Mouse (Mus musculus): ENCODE measurements at regions not wholly inside any gene's neighbourhood (a gene's known extent, or its start where the extent isn't known, plus 50 kb on each side); places are given as distances from the start of the nearest gene placed in this dataset.

GRCm38 (mm10) chr1:152176267-152176970, 86.5 kb upstream of the 1700025G04Rik start:
- ATAC-seq (replicated peaks), result no peak
- Histone ChIP-seq H3K9me3 (no peaks in the 10 kb centered on the region), H3K4me2 (replicated peaks) (no peak overlapping the region), H3K27me3 (no peaks in the 10 kb centered on the region), H3K27ac (replicated peaks) (no peak overlapping the region), H3K9ac (replicated peaks) (no peak overlapping the region), H3K4me3 (no peak overlapping the region), H3K36me3 (no peaks in the 10 kb centered on the region), H3K4me1 (peaks cover 11% of the 10 kb centered on the region)
- WGBS, result 83% methylated on average over 9 of the region's 9 CpGs

GRCm38 (mm10) chr1:152175691-152176090, 85.8 kb upstream of the 1700025G04Rik start:
- 92% methylated on average over 3 of the region's 3 CpGs for WGBS
- ATAC-seq (replicated peaks), result no peak
- H3K4me3 ChIP-seq, result no peak overlapping the region
- no peaks in the 10 kb centered on the region for H3K36me3 ChIP-seq
- H3K9me3 ChIP-seq, result no peaks in the 10 kb centered on the region
- no peaks in the 10 kb centered on the region for H3K27me3 ChIP-seq
- H3K27ac ChIP-seq (replicated peaks), result no peak overlapping the region
- H3K4me1 ChIP-seq, result peaks cover 16% of the 10 kb centered on the region
- no peak overlapping the region for H3K4me2 ChIP-seq (replicated peaks)
- H3K9ac ChIP-seq (replicated peaks), result no peak overlapping the region

- no peaks in the 10 kb centered on the region for H3K9me3 ChIP-seq
- no peak overlapping the region for H3K9ac ChIP-seq (replicated peaks)
- no peak overlapping the region for H3K4me2 ChIP-seq (replicated peaks)
- H3K27ac ChIP-seq (replicated peaks), result no peak overlapping the region
- H3K27me3 ChIP-seq, result no peaks in the 10 kb centered on the region
- WGBS, result 73% methylated on average over 4 of the region's 4 CpGs
- H3K4me3 ChIP-seq, result no peak overlapping the region
- H3K4me1 ChIP-seq, result peaks cover 16% of the 10 kb centered on the region
- no peaks in the 10 kb centered on the region for H3K36me3 ChIP-seq
- no peak for ATAC-seq (replicated peaks)
These were observed 84.5 kb upstream of the 1700025G04Rik start for GRCm38 (mm10) chr1:152174464-152174863.

- Histone ChIP-seq H3K27ac (replicated peaks) (peak overlapping the region; percentile 78), H3K9me3 (no peaks in the 10 kb centered on the region), H3K4me1 (peaks cover 16% of the 10 kb centered on the region), H3K27me3 (no peaks in the 10 kb centered on the region), H3K36me3 (no peaks in the 10 kb centered on the region), H3K4me3 (no peak overlapping the region), H3K4me2 (replicated peaks) (no peak overlapping the region), H3K9ac (replicated peaks) (no peak overlapping the region)
- ATAC-seq (replicated peaks), result peak; percentile 46
- 20% methylated on average over 16 of the region's 16 CpGs for WGBS
These were observed 81.3 kb upstream of the 1700025G04Rik start for GRCm38 (mm10) chr1:152171034-152171790.

- ATAC-seq (replicated peaks), result no peak
- no peak overlapping the region for H3K4me2 ChIP-seq (replicated peaks)
- H3K27me3 ChIP-seq, result no peaks in the 10 kb centered on the region
- WGBS, result 92% methylated on average over 8 of the region's 8 CpGs
- peak overlapping the region; percentile 78; the same call in 1 of the 2 replicates for H3K27ac ChIP-seq (replicated peaks)
- peaks cover 20% of the 10 kb centered on the region for H3K4me1 ChIP-seq
- no peak overlapping the region for H3K9ac ChIP-seq (replicated peaks)
- H3K36me3 ChIP-seq, result no peaks in the 10 kb centered on the region
- no peak overlapping the region for H3K4me3 ChIP-seq
- H3K9me3 ChIP-seq, result no peaks in the 10 kb centered on the region
These were observed 80.7 kb upstream of the 1700025G04Rik start for GRCm38 (mm10) chr1:152170583-152170982.

GRCm38 (mm10) chr1:152169508-152169907, 79.6 kb upstream of the 1700025G04Rik start:
- Histone ChIP-seq H3K4me2 (replicated peaks) (no peak overlapping the region), H3K9me3 (no peaks in the 10 kb centered on the region), H3K36me3 (no peaks in the 10 kb centered on the region), H3K4me3 (no peak overlapping the region), H3K27me3 (no peaks in the 10 kb centered on the region), H3K4me1 (peaks cover 31% of the 10 kb centered on the region), H3K9ac (replicated peaks) (no peak overlapping the region), H3K27ac (replicated peaks) (no peak overlapping the region)
- WGBS, result 89% methylated on average over 14 of the region's 14 CpGs
- ATAC-seq (replicated peaks), result no peak

GRCm38 (mm10) chr1:152168284-152168683, 78.4 kb upstream of the 1700025G04Rik start:
- Histone ChIP-seq H3K4me1 (peaks cover 32% of the 10 kb centered on the region), H3K9me3 (no peaks in the 10 kb centered on the region), H3K4me2 (replicated peaks) (no peak overlapping the region), H3K9ac (replicated peaks) (no peak overlapping the region), H3K27ac (replicated peaks) (0 out of 2 replicates have a peak overlapping the region, but pooled peaks have one; percentile 4), H3K36me3 (no peaks in the 10 kb centered on the region), H3K4me3 (no peak overlapping the region), H3K27me3 (no peaks in the 10 kb centered on the region)
- no peak for ATAC-seq (replicated peaks)
- 60% methylated on average over 4 of the region's 4 CpGs for WGBS

- no peaks in the 10 kb centered on the region for H3K9me3 ChIP-seq
- no peak overlapping the region for H3K4me3 ChIP-seq
- H3K36me3 ChIP-seq, result no peaks in the 10 kb centered on the region
- no peaks in the 10 kb centered on the region for H3K27me3 ChIP-seq
- H3K27ac ChIP-seq (replicated peaks), result 0 out of 2 replicates have a peak overlapping the region, but pooled peaks have one; percentile 4
- ATAC-seq (replicated peaks), result no peak
- peaks cover 32% of the 10 kb centered on the region for H3K4me1 ChIP-seq
- 89% methylated on average over 5 of the region's 5 CpGs for WGBS
- no peak overlapping the region for H3K9ac ChIP-seq (replicated peaks)
- H3K4me2 ChIP-seq (replicated peaks), result no peak overlapping the region
These were observed 77.8 kb upstream of the 1700025G04Rik start for GRCm38 (mm10) chr1:152167716-152168115.

GRCm38 (mm10) chr1:152165490-152165905, 75.6 kb upstream of the 1700025G04Rik start:
- 20% methylated on average over 5 of the region's 5 CpGs for WGBS
- Histone ChIP-seq H3K4me1 (peaks cover 16% of the 10 kb centered on the region), H3K4me2 (replicated peaks) (no peak overlapping the region), H3K27ac (replicated peaks) (peak overlapping the region; percentile 84), H3K9me3 (no peaks in the 10 kb centered on the region), H3K9ac (replicated peaks) (no peak overlapping the region), H3K27me3 (no peaks in the 10 kb centered on the region), H3K4me3 (no peak overlapping the region), H3K36me3 (no peaks in the 10 kb centered on the region)
- peak; percentile 81 for ATAC-seq (replicated peaks)

GRCm38 (mm10) chr1:152164843-152165489, 75.0 kb upstream of the 1700025G04Rik start:
- H3K36me3 ChIP-seq, result no peaks in the 10 kb centered on the region
- H3K4me1 ChIP-seq, result peaks cover 16% of the 10 kb centered on the region
- H3K4me2 ChIP-seq (replicated peaks), result no peak overlapping the region
- H3K27me3 ChIP-seq, result no peaks in the 10 kb centered on the region
- ATAC-seq (replicated peaks), result peak; percentile 66
- peak overlapping the region; percentile 84 for H3K27ac ChIP-seq (replicated peaks)
- H3K9ac ChIP-seq (replicated peaks), result no peak overlapping the region
- no peak overlapping the region for H3K4me3 ChIP-seq
- 33% methylated on average over 12 of the region's 12 CpGs for WGBS
- H3K9me3 ChIP-seq, result no peaks in the 10 kb centered on the region

GRCm38 (mm10) chr1:152164212-152164611, 74.3 kb upstream of the 1700025G04Rik start:
- no peak for ATAC-seq (replicated peaks)
- H3K36me3 ChIP-seq, result no peaks in the 10 kb centered on the region
- H3K4me3 ChIP-seq, result no peak overlapping the region
- H3K27me3 ChIP-seq, result no peaks in the 10 kb centered on the region
- H3K4me2 ChIP-seq (replicated peaks), result no peak overlapping the region
- no peaks in the 10 kb centered on the region for H3K9me3 ChIP-seq
- no peak overlapping the region for H3K9ac ChIP-seq (replicated peaks)
- peak overlapping the region; percentile 84 for H3K27ac ChIP-seq (replicated peaks)
- 79% methylated on average over 5 of the region's 5 CpGs for WGBS
- H3K4me1 ChIP-seq, result peaks cover 16% of the 10 kb centered on the region

- Histone ChIP-seq H3K4me3 (no peak overlapping the region), H3K27ac (replicated peaks) (no peak overlapping the region), H3K4me1 (no peaks in the 10 kb centered on the region), H3K9me3 (no peaks in the 10 kb centered on the region), H3K36me3 (no peaks in the 10 kb centered on the region), H3K9ac (replicated peaks) (no peak overlapping the region), H3K4me2 (replicated peaks) (no peak overlapping the region), H3K27me3 (no peaks in the 10 kb centered on the region)
- no peak for ATAC-seq (replicated peaks)
- WGBS, result 87% methylated on average over 5 of the region's 5 CpGs
These were observed 62.5 kb upstream of the 1700025G04Rik start for GRCm38 (mm10) chr1:152152474-152152873.
